Mouse (Mus musculus): ENCODE results near the gene Plin5.

Plin5 gene

DNA sequence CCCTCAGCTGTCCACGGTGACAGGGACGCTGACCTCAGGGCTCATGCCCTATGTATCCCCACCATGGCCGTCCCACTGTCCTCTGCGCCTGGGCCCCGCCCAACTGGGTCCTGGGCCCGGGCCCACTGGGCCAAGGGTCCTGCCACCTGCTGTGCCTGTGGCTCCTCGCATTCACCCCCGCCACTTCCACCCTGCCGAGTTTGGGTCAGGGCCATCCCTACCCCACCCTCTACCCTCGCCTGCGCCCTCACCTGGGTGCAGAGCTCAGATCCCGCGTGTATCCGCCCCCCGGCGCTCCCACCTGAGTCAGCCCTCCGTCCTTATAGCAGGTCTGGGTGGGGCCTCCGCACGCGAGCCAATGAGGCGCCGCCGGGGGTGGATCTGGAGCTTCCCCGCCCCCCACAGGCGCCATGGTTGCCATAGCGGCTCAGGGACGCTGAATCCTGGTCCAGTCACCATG is at the start of gene Plin5:
Gene Plin5, minus strand, starts transcription at position 346 of the 460 bp plus-strand sequence.
- DNase-seq, result peak; percentile 82

DNA sequence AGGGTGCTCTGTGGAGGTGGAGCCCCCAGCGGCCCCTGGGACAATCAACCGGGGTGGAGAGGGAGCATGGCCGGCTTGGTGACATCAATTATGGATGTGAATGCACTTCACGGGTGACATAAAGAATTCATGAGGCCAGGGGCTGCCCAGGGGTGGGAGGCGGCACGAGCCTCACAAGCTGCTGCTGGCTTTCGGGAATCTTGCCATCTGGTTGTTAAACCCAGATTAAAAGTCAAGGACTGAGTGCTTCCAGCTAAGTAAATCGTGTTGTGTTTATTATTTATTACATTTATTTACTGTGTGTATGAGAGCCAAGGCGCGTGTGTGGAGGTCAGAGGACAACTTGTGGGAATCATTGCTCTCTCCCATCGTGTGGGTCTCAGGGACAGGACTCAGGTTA is 48.3 kb upstream of the Plin5 start:
- peak; percentile 43 for DNase-seq

DNA sequence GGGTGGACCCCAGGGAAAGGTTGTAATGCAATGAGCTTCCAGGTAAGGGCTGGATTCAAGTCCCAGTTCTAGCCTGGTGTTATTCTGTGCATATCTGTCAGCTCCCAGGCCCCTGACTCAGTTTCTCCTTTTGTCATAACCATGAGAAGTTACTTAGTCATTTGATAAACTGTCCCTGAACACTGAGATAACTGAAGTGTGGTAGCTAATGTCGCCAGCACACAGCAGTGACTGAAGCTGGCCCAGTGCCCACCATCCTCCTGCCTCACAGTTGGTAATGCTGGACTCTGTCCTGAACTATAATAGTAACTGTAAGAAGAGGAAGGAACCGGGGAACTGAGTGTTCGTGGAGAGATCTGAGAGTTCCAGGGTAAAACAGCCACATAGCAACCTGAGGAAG is 47.1 kb upstream of the Plin5 start:
- peak; percentile 40 for DNase-seq

DNA sequence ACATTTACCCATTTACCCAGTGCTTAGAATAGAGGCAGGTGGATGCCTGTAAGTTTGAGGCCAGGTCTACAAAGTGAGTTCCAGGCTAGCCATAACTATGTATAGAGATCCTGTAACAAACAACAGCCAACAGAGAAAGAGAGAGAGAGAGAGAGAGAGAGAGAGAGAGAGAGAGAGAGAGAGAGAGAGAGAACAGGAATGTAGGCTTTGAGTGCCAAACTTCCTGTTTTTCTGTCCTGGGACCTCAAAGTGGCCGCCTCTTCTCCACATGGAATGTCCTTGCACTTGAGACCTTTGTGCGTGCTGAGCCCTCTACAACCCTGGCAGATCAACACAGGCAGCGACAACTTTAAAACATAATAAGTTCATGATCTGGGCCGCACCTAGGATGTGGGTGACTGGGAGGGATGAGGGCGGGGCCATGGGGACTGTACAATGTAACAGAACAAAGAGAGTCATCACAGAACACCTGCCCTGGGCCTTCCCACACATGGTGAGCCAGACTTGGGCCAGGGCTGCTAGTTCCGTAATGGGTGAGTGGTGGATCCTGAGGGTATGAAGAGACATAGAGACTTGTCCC is 46.2 kb upstream of the Plin5 start:
- DNase-seq, result no peak

DNA sequence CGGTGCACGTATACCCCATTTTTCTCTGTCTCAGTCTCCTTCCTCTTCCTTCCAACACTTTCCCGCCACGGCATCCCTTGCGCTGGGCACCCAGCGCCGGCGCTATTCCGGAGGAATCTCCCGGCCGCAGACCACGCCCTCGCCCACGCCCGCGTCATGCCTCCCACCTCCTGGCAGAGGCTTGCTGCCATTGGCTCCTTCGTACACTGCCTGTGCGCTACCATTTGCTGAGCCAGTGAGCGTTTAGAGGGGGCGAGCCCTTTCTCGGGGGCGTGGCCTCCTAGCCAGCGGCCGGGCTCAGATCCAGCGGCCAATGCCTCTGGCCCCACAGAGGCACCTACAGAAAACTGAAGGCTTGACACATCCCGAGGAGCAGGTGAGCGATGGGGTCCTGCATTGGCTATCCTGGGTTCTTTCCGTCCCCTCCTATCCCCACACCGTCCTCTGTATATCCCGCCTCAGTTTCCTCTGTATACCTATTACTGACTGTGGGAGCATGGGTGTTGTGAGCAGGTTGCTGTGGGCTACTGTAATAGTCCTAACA is 44.9 kb upstream of the Plin5 start, which contains the start of gene Tnfaip8l1:
Gene Tnfaip8l1, plus strand, starts transcription at position 247 of the 544 bp plus-strand sequence.
- DNase-seq, result peak; percentile 97

DNA sequence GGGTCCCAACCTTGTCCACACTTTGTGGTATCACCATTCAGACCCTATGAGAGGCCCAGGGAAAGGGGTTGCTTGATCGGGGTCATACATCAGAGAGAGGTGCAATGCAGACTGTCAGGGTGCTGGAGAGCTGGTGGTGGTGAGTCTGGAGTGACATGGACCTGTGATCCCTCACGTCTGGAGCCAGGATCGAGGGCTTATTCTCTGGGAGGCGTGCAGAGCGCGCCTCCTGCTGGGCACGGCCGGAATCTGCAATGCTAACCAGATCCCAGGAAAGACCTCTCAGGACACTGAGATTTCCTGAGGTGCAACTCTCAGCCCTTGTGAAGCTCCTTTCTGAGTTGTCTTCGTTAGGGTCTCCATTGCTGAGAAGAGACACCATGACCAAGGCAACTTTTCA is 42.3 kb upstream of the Plin5 start:
- DNase-seq, result peak; percentile 82

DNA sequence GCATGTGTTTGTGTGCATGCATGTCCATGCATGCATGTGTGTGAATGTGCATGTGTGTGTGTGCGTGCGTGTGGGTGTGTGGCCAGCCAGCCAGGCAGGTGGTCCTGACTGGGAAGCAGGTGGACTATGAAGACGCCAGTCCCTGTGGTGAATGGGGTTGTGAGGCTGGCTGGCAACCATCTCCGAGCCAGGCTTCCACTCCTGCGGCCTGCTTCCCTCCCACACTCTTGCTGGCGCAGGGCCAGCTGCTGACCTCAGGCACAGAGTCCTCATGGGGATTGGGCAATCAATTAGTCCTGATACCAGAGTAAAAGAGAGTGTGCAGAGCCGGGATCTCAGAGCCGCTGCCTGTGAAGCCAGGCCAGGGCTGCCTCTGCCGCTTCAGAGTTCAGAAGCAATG is 36.2 kb upstream of the Plin5 start:
- peak; percentile 68 for DNase-seq

DNA sequence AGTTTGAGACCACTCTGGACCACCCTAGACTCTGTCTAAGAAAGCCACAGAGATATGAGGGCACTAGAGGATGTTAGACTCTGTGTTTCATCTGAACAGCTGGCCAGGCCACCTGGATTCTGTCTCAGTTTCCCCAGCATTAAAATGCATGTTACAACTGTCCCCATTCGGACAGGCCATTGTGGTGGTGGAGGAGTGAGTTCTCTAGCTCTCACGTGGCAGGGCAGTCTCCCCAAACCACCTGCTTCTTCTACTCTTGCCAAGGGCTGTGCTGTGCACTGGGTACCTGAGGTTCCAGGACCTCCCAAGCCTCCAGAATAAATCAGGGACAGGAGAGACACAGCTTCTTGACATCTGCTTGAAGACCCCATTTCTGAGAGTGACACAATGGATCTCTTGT is 32.5 kb upstream of the Plin5 start:
- DNase-seq, result no peak

DNA sequence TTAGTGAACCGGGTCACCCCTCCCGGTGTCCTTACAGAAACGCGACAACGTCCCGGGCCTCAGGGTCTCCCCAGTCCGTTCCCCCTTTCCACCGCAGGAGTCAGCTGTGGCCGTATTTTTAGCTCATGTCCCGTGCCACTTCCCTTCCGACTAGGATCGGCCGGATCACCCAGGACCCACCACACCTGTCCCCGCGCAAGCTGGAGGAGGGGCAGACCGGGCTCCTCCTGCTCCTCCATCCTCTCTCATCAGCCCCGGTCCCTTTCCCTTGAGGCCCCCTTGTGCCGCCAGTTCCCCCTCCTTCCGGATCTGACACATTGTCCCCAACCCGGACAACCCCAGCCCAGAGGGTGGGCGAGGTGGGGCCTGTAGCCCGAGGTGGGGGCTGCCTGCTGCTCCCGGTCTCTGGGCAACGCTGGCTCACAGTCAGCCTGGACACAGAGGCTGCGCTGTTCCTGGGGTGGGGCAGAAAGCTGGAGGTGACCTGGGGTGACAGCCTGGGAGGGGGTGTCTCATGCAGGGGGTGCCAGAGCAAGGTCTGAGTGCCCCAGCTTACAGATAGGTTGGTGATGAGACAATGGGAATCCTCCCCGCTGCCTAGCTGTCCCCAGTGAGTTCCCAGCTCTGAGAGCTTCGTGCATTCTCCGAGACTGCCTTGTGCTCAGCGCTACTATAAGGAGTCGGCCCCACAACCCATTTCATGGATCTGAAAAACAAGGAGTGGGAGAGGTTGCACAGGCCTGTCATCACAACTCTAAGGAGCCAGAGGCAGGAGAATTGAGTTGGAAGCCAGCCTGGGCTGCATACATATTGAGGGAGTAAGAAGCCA is 31.6 kb upstream of the Plin5 start:
- no peak for DNase-seq

DNA sequence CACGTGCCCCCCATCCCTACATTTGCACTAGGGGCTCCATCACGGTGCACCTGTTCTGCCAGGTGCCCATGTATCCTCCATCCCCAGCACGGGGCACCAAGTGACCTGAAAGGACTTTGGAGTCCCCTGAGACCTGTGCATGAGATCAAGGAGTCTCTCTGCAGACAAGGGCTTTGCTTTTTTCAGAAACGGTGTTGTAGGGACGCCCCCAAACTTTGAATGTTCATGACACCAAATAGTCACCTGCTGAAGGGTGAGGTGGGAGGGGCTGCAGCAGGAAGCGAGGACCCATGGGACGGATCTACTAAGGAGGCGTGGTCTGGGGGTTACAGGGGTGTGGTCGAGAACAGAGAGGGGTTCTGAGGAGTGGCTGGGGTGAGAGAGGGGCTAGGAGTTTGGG is 30.9 kb upstream of the Plin5 start:
- no peak for DNase-seq

DNA sequence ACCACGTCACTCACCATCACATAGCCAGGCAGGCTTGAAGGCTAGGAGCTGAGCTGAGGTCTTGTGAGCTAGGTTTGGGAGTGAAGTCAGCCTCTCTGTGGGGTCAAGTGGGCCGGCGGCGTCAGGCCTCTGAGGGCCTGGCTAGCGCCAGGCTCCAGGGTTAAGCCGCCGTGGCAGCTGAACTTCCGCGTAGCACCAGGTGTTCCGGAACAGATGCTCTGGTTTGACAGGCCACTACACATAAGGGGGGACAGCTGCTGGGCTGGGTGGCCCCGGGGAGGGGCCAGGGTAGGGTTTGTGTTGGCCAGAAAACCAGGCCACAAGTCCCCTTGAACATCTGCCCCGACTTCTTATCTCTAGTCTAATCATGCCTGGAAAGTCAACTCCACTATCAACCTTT is 30.0 kb upstream of the Plin5 start:
- DNase-seq, result no peak

DNA sequence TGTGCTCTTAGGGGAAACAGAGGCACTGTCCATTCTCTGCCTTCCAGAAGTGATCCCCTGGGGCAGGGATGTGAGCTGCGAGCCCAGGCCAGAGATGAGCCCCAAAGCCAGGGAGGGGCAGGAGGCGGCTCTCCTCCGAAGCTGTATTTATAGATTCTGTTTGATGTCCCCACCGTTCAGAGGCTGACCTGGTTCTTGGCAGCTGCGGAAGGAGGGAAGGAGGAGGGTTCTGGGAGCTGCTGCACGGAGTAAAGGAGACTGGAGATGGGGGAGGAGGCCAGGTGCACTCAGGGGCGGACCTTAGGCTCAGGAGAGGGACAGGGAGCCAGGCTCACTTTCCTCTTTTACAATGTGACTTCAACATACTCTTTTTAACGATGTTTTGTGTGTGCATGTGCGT is 28.7 kb upstream of the Plin5 start:
- DNase-seq, result no peak

DNA sequence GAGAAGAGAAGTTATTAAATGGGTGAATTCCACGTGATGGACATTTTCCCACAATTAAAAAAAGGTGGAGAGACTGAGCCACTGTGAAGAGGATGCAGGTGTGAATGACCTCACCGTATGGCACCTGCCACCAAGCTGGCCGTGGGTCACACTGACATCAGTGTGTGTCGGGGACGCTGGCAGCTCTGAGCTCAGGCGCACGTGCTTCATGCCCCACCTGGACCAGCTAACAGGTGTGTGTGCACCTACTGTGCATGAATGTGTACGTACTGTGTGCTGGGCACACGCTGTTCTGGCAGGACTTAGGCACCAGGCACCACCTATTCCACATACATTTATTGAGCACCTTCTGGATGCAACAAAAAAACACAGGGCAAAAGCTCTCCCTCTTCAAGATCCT is 27.1 kb upstream of the Plin5 start:
- DNase-seq, result no peak

DNA sequence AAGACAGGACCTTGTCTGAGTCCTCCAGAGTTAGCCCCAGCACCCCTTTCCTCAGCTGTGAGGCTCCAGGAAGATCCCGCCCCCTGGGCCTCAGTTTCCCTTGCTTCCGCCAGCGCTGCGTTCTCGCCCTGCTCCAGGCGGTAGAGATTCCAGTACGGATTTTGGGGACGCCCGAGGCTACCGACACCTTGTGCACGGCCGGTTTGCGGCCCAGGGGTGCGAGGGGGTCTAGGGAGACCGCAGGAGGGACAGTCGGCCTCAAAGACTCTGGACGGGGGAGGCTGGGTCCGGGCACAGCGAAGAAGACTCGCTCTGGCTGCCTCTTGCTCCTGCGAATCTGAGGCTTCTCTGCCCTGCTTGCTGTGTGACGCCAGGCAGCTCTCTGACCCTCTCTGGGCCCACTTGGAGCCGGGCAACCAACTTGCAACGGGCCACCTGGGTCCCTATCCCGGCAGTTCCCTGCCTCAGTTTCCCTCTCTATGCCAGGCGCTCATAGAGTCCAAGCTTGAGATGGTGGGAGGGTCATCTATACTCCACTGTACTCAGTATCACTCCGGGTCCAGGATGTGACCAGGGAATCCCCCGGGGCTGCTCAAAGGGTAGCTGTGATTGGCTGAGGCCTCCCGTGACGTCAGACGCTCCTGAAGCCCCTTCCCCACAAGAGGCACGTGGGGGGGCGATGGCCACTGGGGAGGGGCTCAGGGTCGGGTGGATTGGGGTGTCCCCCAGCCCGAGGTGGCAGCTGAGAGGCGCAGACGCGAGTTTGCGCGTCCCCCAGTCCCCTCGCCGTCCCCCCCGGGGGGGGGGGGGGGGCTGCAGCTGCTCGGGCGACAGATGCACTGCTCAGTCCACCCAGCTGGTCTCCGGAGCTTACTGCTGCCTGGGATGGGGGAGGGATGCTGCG is 24.6 kb upstream of the Plin5 start:
- peak; percentile 58 for DNase-seq

DNA sequence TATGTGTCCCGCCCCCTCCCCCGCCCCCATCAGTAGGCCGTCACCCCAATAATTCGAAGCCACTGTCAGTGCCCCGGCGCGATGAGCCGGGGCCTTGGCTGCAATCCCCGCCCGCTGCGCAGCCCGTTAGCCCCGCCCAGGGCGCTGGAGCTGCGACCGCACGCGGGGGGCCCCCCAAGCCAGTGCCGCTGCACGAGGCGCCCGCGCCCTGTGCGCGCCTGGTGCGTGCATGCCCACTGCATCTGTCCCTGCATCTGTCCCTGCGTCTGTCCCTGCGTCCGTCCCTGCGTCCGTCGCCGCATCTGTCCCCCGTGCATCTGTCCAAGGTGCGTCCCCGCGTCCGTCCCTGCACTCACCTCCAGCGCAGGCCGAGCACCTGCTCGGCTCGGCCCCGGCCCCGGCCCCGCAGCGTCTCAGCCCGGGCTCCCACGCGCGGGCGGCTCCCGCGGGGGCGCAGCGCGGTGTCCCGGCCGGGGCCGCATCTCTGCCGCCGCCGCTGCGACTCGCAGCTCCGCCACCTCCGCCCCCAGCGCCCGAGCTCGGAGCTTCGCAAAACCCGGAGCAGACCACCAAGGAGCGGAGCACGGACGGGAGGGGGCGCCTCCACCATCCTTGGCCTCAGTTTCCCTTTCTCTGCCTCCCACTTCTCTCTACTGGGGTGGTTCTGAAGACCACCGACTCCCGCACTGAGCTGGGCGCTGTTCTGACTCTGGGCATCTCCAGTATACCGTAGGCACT is 22.6 kb upstream of the Plin5 start, which contains the start of gene Sema6b:
Gene Sema6b, minus strand, starts transcription at position 486 of the 738 bp plus-strand sequence.
- peak; percentile 79 for DNase-seq

DNA sequence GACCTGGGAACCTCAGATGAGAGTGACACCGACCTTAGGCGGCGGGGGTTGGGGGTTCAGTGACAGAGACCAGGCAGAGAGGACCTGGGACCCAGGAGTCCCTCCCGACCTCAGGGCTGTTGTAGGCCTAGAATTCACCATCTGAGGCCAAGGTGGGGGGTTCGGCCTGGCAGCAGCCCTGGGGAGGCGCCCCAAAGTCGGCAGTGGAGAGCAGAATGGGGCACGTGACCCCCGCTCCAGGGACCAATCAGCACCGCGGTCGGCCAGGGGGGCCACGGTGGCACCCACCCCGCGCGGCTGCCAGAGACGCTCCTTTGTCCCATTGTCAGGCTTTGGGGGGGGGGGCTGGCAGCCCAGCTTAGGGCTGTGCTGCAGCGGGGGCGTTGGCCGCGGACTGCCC is 22.0 kb upstream of the Plin5 start:
- no peak for DNase-seq

DNA sequence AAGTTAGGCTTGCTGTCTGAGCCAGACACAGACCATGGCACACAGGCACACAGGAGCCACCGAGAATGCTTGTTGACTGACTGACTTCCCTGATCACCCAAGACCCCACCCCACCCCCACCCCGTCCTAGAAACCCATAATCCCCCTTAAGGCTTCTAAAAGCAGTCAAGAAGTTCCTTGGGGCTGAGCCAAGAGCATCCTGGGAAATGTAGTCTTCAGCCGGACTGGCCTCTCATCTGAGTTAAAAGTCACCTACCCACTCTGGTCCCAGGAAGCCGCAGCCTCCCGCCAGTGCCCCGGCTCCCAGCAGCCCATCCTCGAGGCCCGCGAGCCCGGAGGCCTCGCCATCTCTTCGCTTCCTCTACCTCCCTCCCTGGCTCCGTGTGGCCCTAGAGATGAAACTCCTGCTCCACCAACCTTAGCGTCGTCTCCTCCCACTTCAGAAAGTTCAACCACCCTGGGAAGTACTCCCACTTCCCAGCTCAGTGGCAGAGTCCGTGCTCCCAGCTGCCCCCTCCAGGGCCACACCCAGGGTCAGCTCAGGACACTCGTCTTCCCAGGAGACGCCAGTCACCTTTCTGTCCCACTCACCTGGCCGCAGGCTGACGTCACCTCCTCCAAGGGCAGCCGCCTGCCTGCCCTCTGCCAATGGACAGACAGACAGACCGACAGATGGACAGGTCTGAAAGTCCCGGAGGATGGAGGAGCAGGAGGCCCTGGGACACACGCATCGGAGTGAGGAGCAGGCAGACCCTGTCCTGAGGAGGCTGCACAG is 20.6 kb upstream of the Plin5 start:
- DNase-seq, result no peak

DNA sequence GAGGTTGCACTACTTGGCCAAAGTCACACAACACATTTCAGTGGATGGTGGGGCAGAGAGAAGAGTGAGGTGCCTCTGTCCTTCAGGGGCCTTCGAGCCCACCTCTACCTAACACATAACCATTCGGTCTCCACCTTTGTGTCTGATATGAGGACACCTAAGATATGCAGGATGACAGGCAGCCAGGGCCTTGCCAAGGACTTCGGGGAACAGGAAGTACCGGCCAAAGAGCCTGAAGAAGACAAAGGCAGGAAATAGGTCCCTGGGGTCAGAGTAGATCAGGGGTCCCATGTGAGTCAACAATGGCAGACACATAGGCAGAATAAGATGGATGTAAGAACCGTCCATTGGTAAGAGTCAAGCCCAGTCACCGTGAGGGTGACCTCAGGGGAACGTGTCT is 19.2 kb upstream of the Plin5 start:
- no peak for DNase-seq

DNA sequence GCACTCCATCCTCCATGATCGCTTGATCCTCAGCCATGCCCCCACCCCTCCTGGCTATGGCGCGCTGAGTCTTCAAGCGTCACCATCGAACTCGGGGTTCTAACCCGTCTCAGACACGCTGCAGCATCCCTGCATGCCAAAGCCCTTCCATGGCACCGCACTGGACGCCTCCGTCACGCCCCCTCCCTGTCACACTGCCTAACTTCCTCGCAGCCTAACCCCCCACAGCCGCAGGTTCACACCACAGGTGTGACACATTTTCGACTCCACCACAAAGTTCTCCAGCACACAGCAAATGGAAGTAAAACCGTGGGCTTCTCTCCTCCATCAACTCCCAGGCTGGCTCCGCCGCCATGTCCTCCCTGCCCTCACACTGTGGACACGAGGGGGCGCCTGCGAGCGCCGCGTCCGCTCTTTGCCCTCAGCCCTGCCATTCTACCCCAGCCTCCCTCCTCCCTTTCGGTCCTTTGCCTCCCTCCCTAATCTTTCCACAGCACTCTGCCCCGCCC is 17.1 kb upstream of the Plin5 start:
- peak; percentile 80 for DNase-seq

DNA sequence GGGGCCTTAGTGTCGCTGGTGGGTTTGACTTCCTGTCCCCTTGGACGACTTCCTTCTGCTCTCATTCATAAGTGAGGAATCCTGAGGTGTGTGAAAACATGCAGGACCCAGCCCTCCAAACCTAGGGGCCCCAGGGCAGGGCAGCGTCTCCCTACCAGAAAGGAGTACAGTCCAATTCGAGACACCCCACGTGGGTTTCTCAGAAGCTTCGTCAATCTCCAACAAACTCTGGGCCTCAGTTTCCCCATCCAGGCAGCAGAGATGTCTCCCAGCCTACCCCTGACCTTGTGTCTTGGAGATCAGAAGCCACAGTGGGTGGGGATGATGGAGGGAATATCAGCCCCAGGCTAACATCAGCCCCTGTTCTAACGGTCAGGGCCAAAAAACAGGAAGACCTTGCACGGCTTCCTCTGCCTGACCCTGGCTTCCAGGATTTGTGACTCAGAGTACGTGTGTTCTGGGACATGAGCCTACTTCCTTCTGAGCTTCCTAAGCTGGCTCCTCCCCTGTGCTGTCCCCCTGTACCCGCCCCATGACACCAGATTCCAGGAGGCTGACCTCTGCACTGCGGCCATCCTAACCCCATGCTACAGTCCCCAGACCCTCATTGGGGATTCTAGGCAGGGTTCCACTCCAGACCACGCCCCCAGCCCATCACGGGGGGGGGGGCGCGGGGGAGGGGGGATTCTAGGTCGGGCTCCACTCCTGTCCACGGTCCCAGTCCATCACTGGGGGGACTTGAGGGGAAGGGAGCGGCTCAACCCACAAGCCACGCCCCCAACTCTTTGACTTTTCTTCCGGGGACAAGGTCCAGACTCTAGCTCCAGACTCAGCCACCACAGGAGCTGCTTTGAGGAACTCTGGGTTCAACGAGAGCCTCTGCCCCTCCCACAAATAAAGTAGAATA is 16.3 kb upstream of the Plin5 start:
- peak; percentile 81 for DNase-seq
